Mouse (Mus musculus) CH12.LX (cell line): ENCODE measurements around the gene Opcml.

ENCODE experiments used
- CTCF ChIP-seq, 2 experiments: IDR thresholded peaks in 1 of 2; conservative IDR thresholded peaks in 1 of 2; 2 replicates each; pipeline ENCODE4 v1.5.1; 2011 to 2012; ENCODE audit warnings: low read depth in 2 of 2, low read length in 2 of 2, improper control_type of control experiment in 1 of 2, inconsistent platforms in 1 of 2, mild to moderate bottlenecking in 1 of 2, moderate library complexity in 1 of 2
- E2F4 ChIP-seq: IDR thresholded peaks from 2 replicates; pipeline ENCODE4 v1.6.1; 2011; ENCODE audit warnings: low read depth, low read length, improper control_type of control experiment; ENCODE audit not compliant: insufficient replicate concordance
- ELF1 ChIP-seq: IDR thresholded peaks from 2 replicates; pipeline ENCODE4 v1.6.1; 2014; ENCODE audit warnings: low read depth, mild to moderate bottlenecking, inconsistent platforms, low read length, improper control_type of control experiment
- EP300 ChIP-seq: IDR thresholded peaks from 2 replicates; pipeline ENCODE4 v1.6.1; 2011; ENCODE audit warnings: low read length, improper control_type of control experiment
- KAT2A ChIP-seq: IDR thresholded peaks from 2 replicates; pipeline ENCODE4 v1.6.1; 2012; ENCODE audit warnings: low read length, improper control_type of control experiment, inconsistent platforms; ENCODE audit not compliant: insufficient replicate concordance
- MYC ChIP-seq: IDR thresholded peaks from 2 replicates; pipeline ENCODE4 v1.6.1; 2011; ENCODE audit warnings: low read depth, mild to moderate bottlenecking, improper control_type of control experiment, low read length
- POLR2A ChIP-seq: IDR thresholded peaks from 2 replicates; pipeline ENCODE4 v1.6.1; 2011; ENCODE audit warnings: low read depth, mild to moderate bottlenecking, improper control_type of control experiment, low read length
- TBP ChIP-seq: conservative IDR thresholded peaks from 2 replicates; pipeline ENCODE4 v1.6.1; 2011; ENCODE audit warnings: low read depth, low read length, improper control_type of control experiment
- USF1 ChIP-seq: IDR thresholded peaks from 2 replicates; pipeline ENCODE4 v1.6.1; 2014; ENCODE audit warnings: low read depth, mild to moderate bottlenecking, inconsistent platforms, low read length, improper control_type of control experiment
- ZMIZ1 ChIP-seq: IDR thresholded peaks from 2 replicates; pipeline ENCODE4 v1.6.1; 2012; ENCODE audit warnings: low read depth, mild to moderate bottlenecking, inconsistent platforms, low read length, improper control_type of control experiment

DNA sequence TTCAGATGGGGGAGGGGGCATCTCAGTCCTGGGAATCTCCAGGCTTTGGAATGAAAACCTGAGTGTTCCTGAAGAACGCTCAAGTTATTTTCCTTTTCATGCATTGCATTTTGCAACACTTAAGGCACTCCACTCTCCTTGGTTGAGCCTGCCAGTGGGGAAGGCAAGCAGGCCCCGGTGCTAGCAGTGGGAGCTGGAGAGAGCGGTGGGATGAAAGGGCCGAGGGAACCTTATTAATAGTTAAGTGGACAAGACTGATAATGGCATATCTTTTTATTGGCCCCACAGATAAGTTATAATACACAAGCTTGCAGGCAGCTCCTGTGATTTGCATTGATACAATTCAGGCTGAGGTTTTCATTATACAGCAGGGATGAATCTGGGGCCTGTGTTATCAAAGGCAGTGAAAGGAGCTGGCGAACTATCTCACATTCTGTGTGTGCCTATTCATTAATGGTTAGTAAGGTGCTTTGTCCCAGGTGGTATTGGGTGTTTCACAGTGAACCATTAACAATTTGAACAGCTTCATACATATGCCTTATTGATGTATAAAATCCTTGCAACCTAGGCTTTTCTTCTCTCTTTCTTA is 407.6 kb downstream of the Opcml start:
- TF ChIP-seq CTCF (conservative IDR thresholded peaks at IDR 0.05 in 1 of 2, IDR thresholded peaks at IDR 0.05 in 1 of 2; ENCODE audit: low read depth in 2 of 2, low read length in 2 of 2): no peak
- TF ChIP-seq KAT2A: no peak
- no peak for TF ChIP-seq MYC
- TF ChIP-seq EP300: no peak
- TF ChIP-seq ELF1: no peak
- no peak for TF ChIP-seq USF1
- TF ChIP-seq E2F4: no peak
- TF ChIP-seq TBP: no peak
- TF ChIP-seq ZMIZ1: no peak
- no peak for TF ChIP-seq POLR2A
